Mouse (Mus musculus): ENCODE results near the gene Srl. TPM values are rescaled to one million over a fixed set of nuclear protein-coding genes. Genes with fewer than 3 reads are reported as not detected.

The Srl gene
- polyA plus RNA-seq, 1 experiment from 2014 or later, result 33.2 TPM

- WGBS, result 93% methylated on average over 6 of the region's 6 CpGs
- no peak overlapping the region for H3K4me3 ChIP-seq
- no peak for ATAC-seq (ENCODE audit: low FRiP score, low read depth)
Measured at GRCm38 (mm10) chr16:4449418-4449817, 92.2 kb downstream of the Srl start.

GRCm38 (mm10) chr16:4448235-4448634 lies 93.4 kb downstream of the Srl start:
- WGBS, result 57% methylated on average over 9 of the region's 9 CpGs
- Histone ChIP-seq H3K27me3 (replicated peaks) (no peaks in the 10 kb centered on the region), H3K27ac (no peak overlapping the region), H3K9me3 (no peaks in the 10 kb centered on the region), H3K9ac (no peak overlapping the region), H3K36me3 (no peaks in the 10 kb centered on the region), H3K4me2 (replicated peaks) (no peak overlapping the region), H3K4me1 (no peaks in the 10 kb centered on the region), H3K4me3 (no peak overlapping the region)
- no peak for ATAC-seq (ENCODE audit: low FRiP score, low read depth)

More at GRCm38 (mm10) chr16:4449418-4449817, 92.2 kb downstream of the Srl start:
- Histone ChIP-seq H3K4me1 (no peaks in the 10 kb centered on the region), H3K27ac (no peak overlapping the region), H3K36me3 (no peaks in the 10 kb centered on the region), H3K9me3 (no peaks in the 10 kb centered on the region), H3K4me2 (replicated peaks) (no peak overlapping the region), H3K9ac (no peak overlapping the region), H3K27me3 (replicated peaks) (no peaks in the 10 kb centered on the region)

DNA sequence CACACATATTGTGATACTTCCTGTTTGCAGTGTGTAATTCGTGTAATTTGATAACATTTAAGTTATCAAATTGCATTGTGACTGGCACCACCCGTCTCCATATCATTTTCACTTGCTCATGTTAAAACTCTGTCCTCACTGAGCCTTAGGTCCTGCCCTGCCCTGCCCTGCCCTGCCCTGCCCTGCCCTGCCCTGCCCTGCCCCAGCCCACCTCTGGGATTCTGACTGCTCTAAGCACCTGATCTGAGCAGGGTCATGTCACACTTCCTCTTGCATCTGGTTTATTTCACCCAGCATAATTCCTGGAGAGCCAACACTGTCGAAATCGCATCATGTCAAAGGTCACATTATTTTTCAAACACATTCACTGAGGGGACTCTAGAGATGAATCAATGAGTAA lies 95.2 kb downstream of the Srl start:
- Histone ChIP-seq H3K4me2 (replicated peaks) (no peak overlapping the region), H3K4me1 (no peaks in the 10 kb centered on the region), H3K27me3 (replicated peaks) (no peaks in the 10 kb centered on the region), H3K4me3 (no peak overlapping the region), H3K9me3 (no peaks in the 10 kb centered on the region), H3K36me3 (no peaks in the 10 kb centered on the region), H3K9ac (no peak overlapping the region), H3K27ac (no peak overlapping the region)
- ATAC-seq (ENCODE audit: low FRiP score, low read depth), result no peak
- 85% methylated on average over 4 of the region's 4 CpGs for WGBS

GRCm38 (mm10) chr16:4444378-4444777 lies 97.2 kb downstream of the Srl start:
- H3K9me3 ChIP-seq, result no peaks in the 10 kb centered on the region
- no peaks in the 10 kb centered on the region for H3K27me3 ChIP-seq (replicated peaks)
- no peak overlapping the region for H3K4me3 ChIP-seq
- no peak overlapping the region for H3K27ac ChIP-seq
- H3K4me1 ChIP-seq, result no peaks in the 10 kb centered on the region
- no peak overlapping the region for H3K9ac ChIP-seq
- 69% methylated on average over 1 of the region's 1 CpGs for WGBS
- no peaks in the 10 kb centered on the region for H3K36me3 ChIP-seq
- ATAC-seq (ENCODE audit: low FRiP score, low read depth), result no peak
- H3K4me2 ChIP-seq (replicated peaks), result no peak overlapping the region

DNA sequence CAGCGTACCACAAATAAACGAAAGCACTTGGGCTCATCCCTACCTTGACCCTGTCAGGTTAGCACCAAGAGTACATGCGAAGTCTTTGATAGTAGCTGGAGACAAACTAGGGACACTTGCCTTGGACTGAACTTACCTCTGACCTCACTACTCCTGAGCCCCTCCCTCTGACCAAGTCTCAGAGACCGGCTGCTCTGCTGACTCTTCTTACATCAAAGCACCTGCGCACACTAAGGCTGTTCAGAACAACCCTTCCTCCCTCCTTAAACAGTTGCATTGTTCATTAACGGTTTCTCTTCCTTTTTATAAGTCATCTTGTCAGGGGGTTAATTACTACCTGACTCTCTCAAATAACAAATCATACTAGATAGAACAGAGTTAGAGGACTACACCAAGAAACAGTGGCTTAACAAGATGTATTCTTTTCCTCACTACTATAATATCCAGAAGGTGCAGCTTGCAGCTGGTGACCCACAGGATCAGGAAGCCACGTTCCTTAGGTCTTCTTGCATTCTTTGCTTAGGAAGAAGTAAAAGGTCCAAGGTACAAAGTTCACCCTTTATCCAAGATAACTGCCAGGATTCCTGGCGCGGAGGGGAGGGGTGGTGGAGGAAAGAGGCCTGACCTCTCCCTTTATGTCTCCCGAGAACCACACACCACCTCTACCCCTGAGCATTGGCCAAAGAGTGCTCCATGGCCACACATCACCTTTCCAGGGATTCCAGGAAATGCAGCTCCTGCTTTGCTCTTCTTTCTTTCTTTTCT lies 102.1 kb downstream of the Srl start:
- no peak for ATAC-seq (ENCODE audit: low FRiP score, low read depth)
- no peak overlapping the region for H3K27ac ChIP-seq
- no peak overlapping the region for H3K4me2 ChIP-seq (replicated peaks)
- no peak overlapping the region for H3K4me3 ChIP-seq
- H3K9ac ChIP-seq, result no peak overlapping the region
- H3K27me3 ChIP-seq (replicated peaks), result no peaks in the 10 kb centered on the region
- 73% methylated on average over 10 of the region's 10 CpGs for WGBS
- H3K4me1 ChIP-seq, result no peaks in the 10 kb centered on the region
- H3K9me3 ChIP-seq, result no peaks in the 10 kb centered on the region
- no peaks in the 10 kb centered on the region for H3K36me3 ChIP-seq

- Histone ChIP-seq H3K36me3 (no peaks in the 10 kb centered on the region), H3K4me2 (replicated peaks) (no peak overlapping the region), H3K9ac (no peak overlapping the region), H3K4me1 (no peaks in the 10 kb centered on the region), H3K4me3 (no peak overlapping the region), H3K27me3 (replicated peaks) (no peaks in the 10 kb centered on the region), H3K9me3 (no peaks in the 10 kb centered on the region), H3K27ac (no peak overlapping the region)
- ATAC-seq (ENCODE audit: low FRiP score, low read depth), result no peak
- WGBS, result 69% methylated on average over 4 of the region's 4 CpGs
Measured at GRCm38 (mm10) chr16:4436738-4437137, 104.9 kb downstream of the Srl start.

DNA sequence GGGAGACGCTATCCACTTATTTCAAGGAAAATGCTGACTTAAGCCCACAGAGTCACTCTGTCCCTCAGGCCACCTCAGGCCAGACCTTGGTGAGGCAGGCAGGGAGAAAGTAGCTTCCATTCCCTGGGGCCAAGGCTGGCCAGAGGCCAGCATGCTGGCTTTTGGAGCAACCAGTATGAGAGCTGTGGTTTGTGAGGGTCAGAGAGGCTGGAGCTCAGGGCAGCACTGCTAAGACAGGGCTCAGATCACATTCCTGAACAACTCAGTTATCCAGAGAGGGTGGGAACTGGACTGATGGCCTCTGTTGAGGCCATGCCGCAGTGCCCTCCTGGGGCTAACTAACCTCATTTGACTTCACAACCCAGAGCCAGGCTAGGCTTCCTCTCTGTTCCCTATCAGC lies 106.2 kb downstream of the Srl start:
- H3K27ac ChIP-seq, result no peak overlapping the region
- H3K4me1 ChIP-seq, result no peaks in the 10 kb centered on the region
- H3K9ac ChIP-seq, result no peak overlapping the region
- whole genome bisulfite sequencing, result 84% methylated on average over 2 of the region's 2 CpGs
- no peaks in the 10 kb centered on the region for H3K27me3 ChIP-seq (replicated peaks)
- no peaks in the 10 kb centered on the region for H3K9me3 ChIP-seq
- no peak for ATAC-seq (ENCODE audit: low FRiP score, low read depth)
- H3K36me3 ChIP-seq, result no peaks in the 10 kb centered on the region
- H3K4me3 ChIP-seq, result no peak overlapping the region
- no peak overlapping the region for H3K4me2 ChIP-seq (replicated peaks)

DNA sequence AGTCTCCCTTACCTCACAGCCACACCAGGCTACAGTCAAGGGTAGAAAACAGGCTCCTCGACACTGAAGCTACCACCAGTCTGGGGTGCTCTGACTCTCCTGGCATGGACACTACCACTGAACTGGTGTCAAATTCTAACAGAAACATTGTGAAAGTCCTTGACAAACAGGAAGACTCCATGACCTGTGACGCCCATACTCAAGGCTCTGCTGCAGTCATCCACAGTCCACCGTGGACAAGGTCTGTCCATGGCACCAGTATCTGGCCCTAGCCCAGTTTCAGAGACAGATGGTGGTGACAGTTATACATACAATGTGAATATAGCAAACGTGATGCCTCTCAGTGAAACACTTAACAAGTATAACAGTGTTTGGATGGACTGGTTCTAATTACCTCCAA lies 109.8 kb downstream of the Srl start:
- no peaks in the 10 kb centered on the region for H3K27me3 ChIP-seq (replicated peaks)

GRCm38 (mm10) chr16:4431013-4431412 lies 110.6 kb downstream of the Srl start:
- Histone ChIP-seq H3K4me3 (no peak overlapping the region), H3K27me3 (replicated peaks) (no peaks in the 10 kb centered on the region), H3K9ac (no peak overlapping the region), H3K4me2 (replicated peaks) (no peak overlapping the region), H3K4me1 (no peaks in the 10 kb centered on the region), H3K36me3 (no peaks in the 10 kb centered on the region), H3K9me3 (no peaks in the 10 kb centered on the region), H3K27ac (no peak overlapping the region)
- 84% methylated on average over 3 of the region's 3 CpGs for WGBS
- ATAC-seq (ENCODE audit: low FRiP score, low read depth), result no peak

More for the DNA sequence above, 109.8 kb downstream of the Srl start:
- no peak overlapping the region for H3K27ac ChIP-seq
- no peaks in the 10 kb centered on the region for H3K9me3 ChIP-seq
- ATAC-seq (ENCODE audit: low FRiP score, low read depth), result no peak
- H3K4me2 ChIP-seq (replicated peaks), result no peak overlapping the region
- no peak overlapping the region for H3K9ac ChIP-seq
- whole genome bisulfite sequencing, result 72% methylated on average over 4 of the region's 4 CpGs
- no peak overlapping the region for H3K4me3 ChIP-seq
- H3K36me3 ChIP-seq, result no peaks in the 10 kb centered on the region
- no peaks in the 10 kb centered on the region for H3K4me1 ChIP-seq

- Histone ChIP-seq H3K36me3 (no peaks in the 10 kb centered on the region), H3K27ac (no peak overlapping the region), H3K27me3 (replicated peaks) (no peaks in the 10 kb centered on the region), H3K4me2 (replicated peaks) (no peak overlapping the region), H3K4me3 (no peak overlapping the region), H3K9me3 (no peaks in the 10 kb centered on the region), H3K9ac (no peak overlapping the region), H3K4me1 (no peaks in the 10 kb centered on the region)
- ATAC-seq (ENCODE audit: low FRiP score, low read depth), result no peak
- WGBS, result 79% methylated on average over 5 of the region's 5 CpGs
Measured at GRCm38 (mm10) chr16:4430232-4430631, 111.4 kb downstream of the Srl start.

Other genes starting within 250 kb of the Srl start
- 3.0 and 3.1 TPM in 2 replicates for gene Adcy9, start 121.3 kb downstream of the Srl start, polyA plus RNA-seq (2016; fragmentation: Nextera tagmentation; extraction: Ambion mirVana)
- 13.5 and 14.2 TPM in 2 replicates for gene Tfap4, start 18.0 kb upstream of the Srl start, polyA plus RNA-seq (2016; fragmentation: Nextera tagmentation; extraction: Ambion mirVana)
- 36.5 and 36.7 TPM in 2 replicates for gene Glis2, start 52.9 kb upstream of the Srl start, polyA plus RNA-seq (2016; fragmentation: Nextera tagmentation; extraction: Ambion mirVana)
- gene Pam16, start 83.2 kb upstream of the Srl start, polyA plus RNA-seq (2016; fragmentation: Nextera tagmentation; extraction: Ambion mirVana), result 121 and 143 TPM in 2 replicates
- gene Vasn, start 98.1 kb upstream of the Srl start, polyA plus RNA-seq (2016; fragmentation: Nextera tagmentation; extraction: Ambion mirVana), result 10.9 and 11.3 TPM in 2 replicates
- gene Dnaja3, start 98.2 kb upstream of the Srl start, polyA plus RNA-seq (2016; fragmentation: Nextera tagmentation; extraction: Ambion mirVana), result 51.5 and 56.4 TPM in 2 replicates
- gene Coro7, start 138.0 kb upstream of the Srl start, polyA plus RNA-seq (2016; fragmentation: Nextera tagmentation; extraction: Ambion mirVana), result 23.6 and 31.2 TPM in 2 replicates
- gene Nmral1, start 177.5 kb upstream of the Srl start, polyA plus RNA-seq (2016; fragmentation: Nextera tagmentation; extraction: Ambion mirVana), result 98.7 and 105 TPM in 2 replicates
- 88.9 and 90.0 TPM in 2 replicates for gene Hmox2, start 184.5 kb upstream of the Srl start, polyA plus RNA-seq (2016; fragmentation: Nextera tagmentation; extraction: Ambion mirVana)
- 97.0 and 102 TPM in 2 replicates for gene Cdip1, start 248.5 kb upstream of the Srl start, polyA plus RNA-seq (2016; fragmentation: Nextera tagmentation; extraction: Ambion mirVana)

Data from neural tube, embryonic 12.5 days (tissue).